Mouse (Mus musculus) CD4-positive naive resting alpha-beta T cell, adult 57 days (primary cell): ENCODE results near the gene Stk26. TPM values are rescaled to one million over a fixed set of nuclear protein-coding genes. Genes with fewer than 3 reads are reported as not detected.

ENCODE experiments used
- total RNA-seq: library from RNA; stranded (reverse); gene quantifications from one replicate; pipeline ENCODE4 v1.2.4, GENCODE M21; 2023

The Stk26 gene
- 64.7 TPM for total RNA-seq

GRCm38 (mm10) chrX:50840847-50841560 is at the start of gene Stk26:
Stk26 (plus strand) TSS chrX:50841047.

DNA sequence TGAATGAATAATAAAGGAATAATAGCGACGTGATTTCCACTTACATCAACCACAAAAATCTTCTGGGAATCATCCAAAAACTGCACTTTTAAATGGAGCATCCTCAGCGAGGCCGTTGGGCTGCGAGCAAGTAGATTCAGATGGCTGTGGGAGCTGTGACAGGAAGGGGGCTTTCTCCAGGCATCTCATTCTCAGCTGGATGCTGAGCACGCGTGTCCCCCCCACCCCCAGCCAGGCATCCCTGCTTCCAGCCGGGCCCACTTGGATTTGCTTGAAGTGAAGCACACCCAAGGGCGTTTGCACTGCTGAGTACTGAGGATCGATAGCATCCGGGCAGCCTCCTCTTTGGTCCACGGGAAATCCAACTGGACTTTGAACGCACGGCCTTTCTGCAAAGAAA is 101.8 kb downstream of the Stk26 start, which contains the start of gene Frmd7:
Frmd7 (minus strand) TSS at position 101 of the 400 bp plus-strand sequence.

Other genes starting within 250 kb of the Stk26 start
- not detected for gene Frmd7, start 101.7 kb downstream of the Stk26 start, total RNA-seq
- 34.3 TPM for gene Rap2c, start 177.0 kb downstream of the Stk26 start, total RNA-seq